Mouse (Mus musculus): ENCODE measurements at regions not wholly inside any gene's neighbourhood (a gene's known extent, or its start where the extent isn't known, plus 50 kb on each side); places are given as distances from the start of the nearest gene placed in this dataset.

DNA sequence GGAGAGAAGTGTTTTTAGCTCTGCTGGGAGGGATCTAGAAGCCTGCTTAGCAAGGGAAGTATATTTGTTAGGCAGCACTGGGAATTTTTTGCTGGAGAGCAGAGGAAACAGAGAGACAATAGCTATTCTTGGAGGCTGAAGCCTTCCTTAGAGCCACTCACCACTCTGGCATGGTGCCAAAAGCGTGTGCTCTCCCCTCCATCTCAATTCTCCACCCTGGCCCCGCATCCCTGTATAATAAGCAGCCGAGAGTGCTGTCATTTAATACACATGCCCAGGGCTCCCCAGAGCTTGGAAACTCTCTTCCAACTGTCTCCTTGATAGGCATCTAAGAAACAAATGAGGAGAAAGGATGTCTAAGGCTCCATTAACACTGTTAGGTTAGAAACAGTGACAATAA is 455.8 kb upstream of the Clint1 start:
- TF ChIP-seq CTCF (IDR thresholded peaks at IDR 0.05; ENCODE audit: borderline replicate concordance, control insufficient read depth, extremely low read depth, insufficient read depth, low read length, poor library complexity) (no peak), POLR2A (IDR thresholded peaks at IDR 0.05; ENCODE audit: control insufficient read depth, extremely low read depth, insufficient read depth, low read length, poor library complexity) (no peak)

Measured in thymus, adult 2 months (tissue).